ENCODE assay signal across 9 mouse cellular contexts in genomic region chr3:31237936-31238335, GRCm38 (mm10).
A peak's percentile ranks its signal among the peaks of the same experiment; 100 is the strongest.
DNase-seq lines count a peak whose midpoint lies in the region; ATAC-seq and TF ChIP-seq lines count a peak whose summit lies in the region.
"Had no signal": no experiment of that assay in that cellular context is flagged by ENCODE, and none has a peak within 500 bp of the region (broad histone marks: within the 10 kb centered on the region; RNA-seq: fewer than 3 reads in every experiment).

No protein-coding gene starts in this region.

- no peak for ATAC-seq in heart, embryonic 11.5 days (replicated peaks; ENCODE audit: insufficient number of reproducible peaks, low FRiP score, low TSS enrichment)
- ATAC-seq in granulocyte monocyte progenitor cell, adult 5-6 weeks (replicated peaks; ENCODE audit: poor library complexity, severe bottlenecking) = peak; percentile 42; the same call in 1 of the 2 replicates
- ATAC-seq in stomach, postnatal 0 days (ENCODE audit: low FRiP score, low TSS enrichment) = no peak

- TF ChIP-seq POLR2A in heart, adult 2 months (IDR thresholded peaks at IDR 0.05; ENCODE audit: insufficient read depth, low read depth, low read length) = no peak

- H3K4me2 ChIP-seq in heart, embryonic 11.5 days = no peak overlapping the region
- no peak overlapping the region for H3K4me2 ChIP-seq in stomach, postnatal 0 days (replicated peaks; ENCODE audit: low read depth)
- H3K4me2 ChIP-seq: midbrain, embryonic 12.5 days had no signal

- WGBS in heart, adult 2 months = 48% methylated on average over 3 of the region's 3 CpGs
- 49% methylated on average over 3 of the region's 3 CpGs for WGBS in heart, embryonic 11.5 days (ENCODE audit: insufficient replicate concordance)
- WGBS in stomach, postnatal 0 days = 29% methylated on average over 3 of the region's 3 CpGs

- H3K27me3 ChIP-seq in heart, adult 2 months (ENCODE audit: control insufficient read depth, insufficient read depth, low read length) = no peaks in the 10 kb centered on the region
- peaks cover 6% of the 10 kb centered on the region for H3K27me3 ChIP-seq in heart, embryonic 11.5 days (ENCODE audit: control insufficient read depth, insufficient read depth, low read length)
- H3K27me3 ChIP-seq in stomach, postnatal 0 days (ENCODE audit: control insufficient read depth, insufficient read depth, low read length) = no peaks in the 10 kb centered on the region
- H3K27me3 ChIP-seq: midbrain, embryonic 12.5 days had no signal

- H3K9ac ChIP-seq in heart, adult 2 months (ENCODE audit: low read depth, low read length) = no peak overlapping the region
- H3K9ac ChIP-seq in heart, embryonic 11.5 days (ENCODE audit: low read depth, low read length) = no peak overlapping the region
- no peak overlapping the region for H3K9ac ChIP-seq in stomach, postnatal 0 days (ENCODE audit: low read length)
- H3K9ac ChIP-seq: midbrain, embryonic 12.5 days had no signal

- H3K4me3 ChIP-seq in heart, adult 2 months = no peak overlapping the region
- no peak overlapping the region for H3K4me3 ChIP-seq in heart, embryonic 11.5 days (ENCODE audit: low read depth, low read length)
- H3K4me3 ChIP-seq in stomach, postnatal 0 days (ENCODE audit: low read depth, low read length) = no peak overlapping the region
- H3K4me3 ChIP-seq: midbrain, embryonic 12.5 days had no signal

- intact Hi-C loops in heart, adult 2 months (cut with DNase I) = no loop called here

- no peaks in the 10 kb centered on the region for H3K79me2 ChIP-seq in heart, adult 2 months (replicated peaks; ENCODE audit: control insufficient read depth, insufficient read depth, low read length)

- DNase-seq in heart, adult 2 months = no peak
- peak; percentile 49 for DNase-seq in ovary, postnatal 36 days (ENCODE audit: low spot score)
- DNase-seq in ovary, postnatal 10 days (ENCODE audit: low spot score) = no peak
- peak; percentile 23 for DNase-seq in stomach, postnatal 0 days (ENCODE audit: low spot score)
- no peak for DNase-seq in heart, adult 9 months (ENCODE audit: low spot score in 2 of 2)
- DNase-seq in thymus, postnatal 36 days = no peak

- H3K4me1 ChIP-seq in heart, adult 2 months (ENCODE audit: control insufficient read depth, insufficient read depth, low read length) = no peaks in the 10 kb centered on the region
- H3K4me1 ChIP-seq in heart, embryonic 11.5 days (ENCODE audit: control insufficient read depth, insufficient read depth, low read length) = no peaks in the 10 kb centered on the region
- no peaks in the 10 kb centered on the region for H3K4me1 ChIP-seq in stomach, postnatal 0 days (replicated peaks; ENCODE audit: control insufficient read depth, insufficient read depth)
- H3K4me1 ChIP-seq: midbrain, embryonic 12.5 days had no signal

- no peak for TF ChIP-seq EP300 in heart, adult 2 months (IDR thresholded peaks at IDR 0.05; ENCODE audit: insufficient read depth, low read depth, low read length)
- no peak for TF ChIP-seq EP300 in stomach, postnatal 0 days (optimal IDR thresholded peaks at IDR 0.05)

- H3K27ac ChIP-seq in heart, adult 2 months = no peak overlapping the region
- H3K27ac ChIP-seq in heart, embryonic 11.5 days (ENCODE audit: low read depth, low read length) = no peak overlapping the region
- no peak overlapping the region for H3K27ac ChIP-seq in stomach, postnatal 0 days (replicated peaks)
- H3K27ac ChIP-seq: midbrain, embryonic 12.5 days had no signal

- no peaks in the 10 kb centered on the region for H3K9me3 ChIP-seq in heart, embryonic 11.5 days (replicated peaks; ENCODE audit: control insufficient read depth, low read length)
- no peaks in the 10 kb centered on the region for H3K9me3 ChIP-seq in stomach, postnatal 0 days (ENCODE audit: control insufficient read depth, low read length)
- H3K9me3 ChIP-seq: midbrain, embryonic 12.5 days had no signal

- TF ChIP-seq CTCF in heart, adult 2 months (IDR thresholded peaks at IDR 0.05) = peak; percentile 52
- TF ChIP-seq CTCF in stomach, postnatal 0 days (IDR thresholded peaks at IDR 0.05; ENCODE audit: low read depth) = peak; percentile 64

- H3K36me3 ChIP-seq in heart, adult 2 months (ENCODE audit: control insufficient read depth, insufficient read depth, low read length) = no peaks in the 10 kb centered on the region
- no peaks in the 10 kb centered on the region for H3K36me3 ChIP-seq in heart, embryonic 11.5 days (ENCODE audit: control insufficient read depth, insufficient read depth, low read length)
- H3K36me3 ChIP-seq in stomach, postnatal 0 days (ENCODE audit: control insufficient read depth, insufficient read depth, low read length) = no peaks in the 10 kb centered on the region
- H3K36me3 ChIP-seq: midbrain, embryonic 12.5 days had no signal

Comparison
In these comparisons a context has a peak if more than half of its experiments do, and no peak if none do; other contexts are left out.
1. DNase-seq: peak in ovary, postnatal 36 days (single experiment) and stomach, postnatal 0 days (single experiment); none in heart, adult 2 months (0 of 2), ovary, postnatal 10 days (single experiment), heart, adult 9 months (0 of 2) and thymus, postnatal 36 days (0 of 2).